Mouse (Mus musculus) MEL (cell line): ENCODE data around the gene Calml3.
"Not testable (repeated sequence)": the region's sequence is repeated elsewhere in the genome, so short reads cannot be mapped to it uniquely, and the experiment has no call there.

ENCODE experiments used
- CTCF ChIP-seq, 3 experiments: IDR thresholded peaks in 2 of 3; conservative IDR thresholded peaks in 1 of 3; 2 replicates each; pipeline ENCODE4 v1.5.1; 2011 to 2012; ENCODE audit warnings: low read length in 3 of 3, low read depth in 2 of 3, mild to moderate bottlenecking in 2 of 3, improper control_type of control experiment in 1 of 3, inconsistent platforms in 1 of 3, mixed read lengths in 1 of 3, moderate library complexity in 1 of 3; ENCODE audit not compliant: control insufficient read depth in 1 of 3, insufficient read depth in 1 of 3, poor library complexity in 1 of 3, severe bottlenecking in 1 of 3
- EP300 ChIP-seq, 2 experiments: IDR thresholded peaks; 2 replicates each; pipeline ENCODE4 v1.6.1; 2011; ENCODE audit warnings: improper control_type of control experiment in 2 of 2, low read length in 2 of 2, low read depth in 1 of 2, mild to moderate bottlenecking in 1 of 2
- ETS1 ChIP-seq: IDR thresholded peaks from 2 replicates; pipeline ENCODE4 v1.6.1; 2012; ENCODE audit warnings: low read depth, mild to moderate bottlenecking, inconsistent platforms, low read length, improper control_type of control experiment, moderate library complexity
- GATA1 ChIP-seq: IDR thresholded peaks from 2 replicates; pipeline ENCODE4 v1.6.1; 2011; ENCODE audit warnings: low read depth, low read length, improper control_type of control experiment
- HCFC1 ChIP-seq: IDR thresholded peaks from 2 replicates; pipeline ENCODE4 v1.6.1; 2012; ENCODE audit warnings: low read depth, mild to moderate bottlenecking, inconsistent platforms, low read length, improper control_type of control experiment, moderate library complexity
- JUND ChIP-seq: IDR thresholded peaks from 2 replicates; pipeline ENCODE4 v1.6.1; 2011; ENCODE audit warnings: low read depth, mild to moderate bottlenecking, improper control_type of control experiment, low read length
- MAX ChIP-seq: IDR thresholded peaks from 2 replicates; pipeline ENCODE4 v1.6.1; 2011; ENCODE audit warnings: low read length, improper control_type of control experiment
- MEF2A ChIP-seq: IDR thresholded peaks from 2 replicates; pipeline ENCODE4 v1.6.1; 2014; ENCODE audit warnings: low read depth, mild to moderate bottlenecking, inconsistent platforms, low read length, improper control_type of control experiment; ENCODE audit not compliant: poor library complexity, insufficient replicate concordance, severe bottlenecking; ENCODE audit errors: extremely low read depth
- NRF1 ChIP-seq: IDR thresholded peaks from 2 replicates; pipeline ENCODE4 v1.6.1; 2014; ENCODE audit warnings: low read depth, mild to moderate bottlenecking, inconsistent platforms, low read length, improper control_type of control experiment, moderate library complexity; ENCODE audit not compliant: poor library complexity, insufficient read depth, severe bottlenecking
- POLR2A ChIP-seq, 2 experiments: IDR thresholded peaks; 2 replicates each; pipeline ENCODE4 v1.6.1; 2011 to 2012; ENCODE audit warnings: low read length in 2 of 2, mild to moderate bottlenecking in 2 of 2, control low read depth in 1 of 2, improper control_type of control experiment in 1 of 2, low read depth in 1 of 2, moderate library complexity in 1 of 2; ENCODE audit not compliant: control insufficient read depth in 1 of 2, insufficient read depth in 1 of 2, poor library complexity in 1 of 2
- UBTF ChIP-seq: IDR thresholded peaks from 2 replicates; pipeline ENCODE4 v1.6.1; 2012; ENCODE audit warnings: low read depth, mild to moderate bottlenecking, inconsistent platforms, low read length, improper control_type of control experiment, moderate library complexity, borderline replicate concordance; ENCODE audit not compliant: insufficient read depth

DNA sequence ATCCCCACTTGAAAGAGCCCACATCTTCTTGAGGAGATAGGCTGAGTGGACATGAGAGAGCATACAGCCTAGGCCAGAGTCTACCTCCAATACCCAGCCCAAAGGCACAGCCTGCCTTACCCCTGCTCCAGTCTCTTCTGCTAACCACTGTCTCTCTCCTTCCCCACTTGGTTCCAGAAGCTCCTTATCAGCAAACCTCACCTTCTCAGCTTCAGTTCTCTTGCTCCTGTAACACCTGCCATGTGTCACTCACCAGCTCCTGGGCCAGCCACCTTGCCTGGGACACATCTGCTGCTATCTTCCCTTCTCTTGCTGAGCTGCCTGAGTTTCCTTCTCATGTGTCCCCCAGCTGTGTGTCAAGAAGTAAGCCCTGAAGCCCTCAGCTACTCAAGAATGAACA lies 29.5 kb upstream of the Calml3 start:
- TF ChIP-seq CTCF (IDR thresholded peaks at IDR 0.05 in 2 of 3, conservative IDR thresholded peaks at IDR 0.05 in 1 of 3; ENCODE audit: control insufficient read depth in 1 of 3, insufficient read depth in 1 of 3, low read depth in 2 of 3, low read length in 3 of 3, poor library complexity in 1 of 3, severe bottlenecking in 1 of 3); MAX; GATA1; EP300 (IDR thresholded peaks at IDR 0.05; ENCODE audit: low read depth in 1 of 2, low read length in 2 of 2); POLR2A (IDR thresholded peaks at IDR 0.05; ENCODE audit: control insufficient read depth in 1 of 2, insufficient read depth in 1 of 2, low read depth in 1 of 2, low read length in 2 of 2, poor library complexity in 1 of 2); UBTF; JUND; MEF2A; ETS1; HCFC1; NRF1: not testable (repeated sequence)
